In the genomic region with DNA sequence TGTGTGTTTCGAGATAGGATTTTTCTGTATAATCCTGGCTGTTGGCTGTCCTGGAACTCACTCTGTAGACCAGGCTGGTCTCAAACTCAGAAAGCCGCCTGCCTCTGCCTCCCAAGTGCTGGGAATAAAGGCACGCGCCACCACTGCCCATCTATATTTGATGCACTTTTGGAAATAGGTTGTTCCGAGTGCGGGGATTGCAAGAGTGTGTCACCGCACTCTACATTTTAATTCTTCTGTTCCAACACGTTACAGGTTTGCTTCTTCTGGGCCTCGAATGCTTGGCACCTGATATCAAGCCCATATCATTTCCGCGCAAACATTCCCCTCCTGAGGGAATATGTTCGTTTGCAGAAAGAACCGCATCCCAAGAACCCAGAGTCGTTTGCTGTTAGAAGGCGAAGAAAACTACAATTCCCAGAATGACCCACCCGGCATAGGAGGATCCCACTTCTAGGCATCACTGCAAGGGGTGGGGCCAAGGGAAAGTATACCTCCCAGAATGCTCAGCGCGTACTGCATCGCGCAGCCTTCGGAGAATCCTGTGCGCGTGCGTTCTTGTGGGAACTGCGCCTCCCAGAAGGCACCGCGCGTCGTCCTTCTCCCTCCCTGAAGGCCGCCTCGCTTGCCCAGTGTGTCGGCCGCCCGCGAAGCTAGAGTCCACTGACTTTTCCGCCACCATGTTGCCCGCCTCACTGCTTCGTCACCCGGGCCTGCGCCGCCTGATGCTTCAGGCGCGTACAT, we compare ENCODE assay signal across 1 mouse cellular context.
A peak's percentile ranks its signal among the peaks of the same experiment; 100 is the strongest.
TF ChIP-seq lines count a peak whose summit lies in the region.

No protein-coding gene starts in this region.

TF ChIP-seq in myocyte, 11 proteins besides CTCF, POLR2A, EP300 and RAD21:
- no peak for TF ChIP-seq TCF3 (IDR thresholded peaks at IDR 0.05; ENCODE audit: insufficient read length, low read depth)
- no peak for TF ChIP-seq USF1 (IDR thresholded peaks at IDR 0.05; ENCODE audit: low read depth)
- TF ChIP-seq TCF12 (IDR thresholded peaks at IDR 0.05; ENCODE audit: insufficient read depth, poor library complexity, severe bottlenecking) = no peak
- TF ChIP-seq CEBPB (IDR thresholded peaks at IDR 0.05; ENCODE audit: insufficient read depth, poor library complexity, severe bottlenecking) = no peak
- no peak for TF ChIP-seq E2F4 (IDR thresholded peaks at IDR 0.05; ENCODE audit: insufficient read depth)
- peak in 1 of 3 experiments; percentile 22 for TF ChIP-seq MYOD1 (IDR thresholded peaks at IDR 0.05; ENCODE audit: control insufficient read depth in 1 of 3, insufficient read length in 2 of 3, low read depth in 2 of 3)
- TF ChIP-seq MYOG (IDR thresholded peaks at IDR 0.05; ENCODE audit: control insufficient read depth in 1 of 3, insufficient read depth in 1 of 3, insufficient read length in 2 of 3, low read depth in 2 of 3) = peak in 1 of 3 experiments; percentile 6
- TF ChIP-seq POLR2AphosphoS2 (IDR thresholded peaks at IDR 0.05; ENCODE audit: insufficient read length, low read depth) = peak; percentile 95
- TF ChIP-seq MAX (IDR thresholded peaks at IDR 0.05; ENCODE audit: low read depth) = peak; percentile 36
- peak; percentile 14 for TF ChIP-seq REST (IDR thresholded peaks at IDR 0.05; ENCODE audit: insufficient read depth, insufficient read length)
- TF ChIP-seq SRF (IDR thresholded peaks at IDR 0.05; ENCODE audit: control insufficient read depth, insufficient read length, low read depth) = peak; percentile 66
